Mouse (Mus musculus): ENCODE measurements around the gene Myl6. TPM values are rescaled to one million over a fixed set of nuclear protein-coding genes. Genes with fewer than 3 reads are reported as not detected.

Gene Myl6
- polyA plus RNA-seq, 1 experiment = 2,406 TPM

DNA sequence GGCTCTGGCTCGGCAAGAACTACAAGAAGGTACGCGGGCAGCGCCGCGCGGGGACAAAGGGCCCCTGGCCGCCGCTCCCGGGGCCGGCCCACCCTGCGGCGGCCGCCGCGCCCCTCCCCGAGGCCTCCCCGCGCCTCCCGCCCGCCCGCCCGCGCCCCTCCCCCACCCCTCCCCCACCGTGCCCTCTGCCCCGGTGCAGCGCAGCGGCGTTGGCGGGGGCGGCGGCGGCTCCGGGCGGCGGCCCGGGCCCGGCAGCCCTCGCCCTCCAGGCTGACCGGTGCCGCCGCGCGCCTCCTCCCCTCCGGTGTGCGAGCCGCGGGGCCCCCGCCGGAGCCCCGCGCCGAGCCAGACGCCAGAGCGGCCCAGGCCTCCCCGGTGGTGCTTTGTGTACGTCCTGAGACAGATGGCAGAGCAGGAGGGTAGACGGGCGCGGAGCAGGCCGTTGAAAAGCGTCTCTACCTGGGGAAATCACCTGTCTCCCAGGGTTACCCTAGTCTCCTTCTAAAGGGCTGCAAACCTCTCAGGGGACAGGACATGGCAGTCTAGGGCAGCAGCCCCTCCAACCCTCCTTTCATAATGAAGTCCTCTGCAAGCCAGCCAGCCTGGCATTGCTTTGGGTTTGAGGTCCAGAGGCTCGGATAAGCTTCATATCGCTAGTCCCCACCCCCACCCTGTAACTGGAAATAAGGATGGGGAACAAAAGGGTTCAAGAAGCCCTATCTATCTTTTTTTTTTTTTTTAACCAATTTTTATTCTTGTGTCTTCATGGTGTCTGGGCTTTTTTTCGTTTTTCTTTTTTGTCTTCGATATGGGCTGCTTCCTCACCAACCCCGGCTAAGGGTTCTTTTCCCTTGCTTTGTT is 34.3 kb downstream of the Myl6 start:
- TF ChIP-seq GATA1 (IDR thresholded peaks at IDR 0.05; ENCODE audit: borderline replicate concordance, low read length) (no peak), FLI1 (IDR thresholded peaks at IDR 0.05; ENCODE audit: low read length) (no peak)
- Histone ChIP-seq H3K36me3 (replicated peaks; ENCODE audit: low read length) (peaks cover 40% of the 10 kb centered on the region), H3K4me3 (replicated peaks) (peak overlapping the region; percentile 98)

DNA sequence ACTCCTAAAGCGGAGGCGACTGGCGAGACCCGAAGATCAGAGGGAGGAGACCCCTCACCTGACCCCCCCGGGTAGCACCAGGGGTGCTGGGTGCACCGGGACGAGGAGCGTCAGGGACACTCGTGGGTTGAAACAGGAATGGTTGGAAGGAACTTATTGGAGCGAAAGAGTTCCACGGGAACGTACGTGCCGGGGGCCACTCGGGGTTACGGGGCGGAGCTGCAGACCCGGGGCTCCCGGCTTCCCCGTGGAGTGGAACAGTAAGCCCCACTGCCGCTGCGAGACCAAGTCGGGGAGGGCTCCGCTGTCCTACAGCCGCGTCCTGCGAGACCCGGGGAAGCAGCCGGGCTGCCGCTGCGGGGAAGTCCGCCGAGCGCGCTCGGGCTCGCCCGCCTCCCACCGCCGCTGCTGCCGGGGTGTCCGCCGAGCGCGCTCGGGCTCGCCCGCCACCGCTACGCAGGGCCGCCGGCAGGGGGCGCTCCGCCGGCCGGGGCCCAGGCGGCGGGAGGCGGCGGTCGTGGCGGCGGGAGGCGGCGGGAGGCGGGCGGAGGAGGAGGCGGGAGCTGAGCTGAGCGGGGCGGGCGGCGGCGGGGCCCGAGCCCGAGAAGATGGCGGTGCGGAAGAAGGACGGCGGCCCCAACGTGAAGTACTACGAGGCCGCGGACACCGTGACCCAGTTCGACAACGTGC is 35.1 kb downstream of the Myl6 start, which contains the start of gene Smarcc2:
Smarcc2 (plus strand) TSS at position 530 of the 690 bp plus-strand sequence.
- TF ChIP-seq GATA1 (IDR thresholded peaks at IDR 0.05; ENCODE audit: borderline replicate concordance, low read length) (no peak), FLI1 (IDR thresholded peaks at IDR 0.05; ENCODE audit: low read length) (no peak)
- H3K4me3 ChIP-seq (replicated peaks) = peak within 1 kb of the TSS; percentile 98
- H3K27me3 ChIP-seq (replicated peaks) = no peaks in the 10 kb centered on the region
- peaks cover 48% of the 10 kb centered on the region for H3K4me1 ChIP-seq
- H3K36me3 ChIP-seq (replicated peaks; ENCODE audit: low read length) = peaks cover 33% of the 10 kb centered on the region
- H3K9me3 ChIP-seq = no peaks in the 10 kb centered on the region

More for the DNA sequence above, 34.3 kb downstream of the Myl6 start:
- no peaks in the 10 kb centered on the region for H3K9me3 ChIP-seq
- H3K4me1 ChIP-seq = peaks cover 47% of the 10 kb centered on the region
- H3K27me3 ChIP-seq (replicated peaks) = no peaks in the 10 kb centered on the region

DNA sequence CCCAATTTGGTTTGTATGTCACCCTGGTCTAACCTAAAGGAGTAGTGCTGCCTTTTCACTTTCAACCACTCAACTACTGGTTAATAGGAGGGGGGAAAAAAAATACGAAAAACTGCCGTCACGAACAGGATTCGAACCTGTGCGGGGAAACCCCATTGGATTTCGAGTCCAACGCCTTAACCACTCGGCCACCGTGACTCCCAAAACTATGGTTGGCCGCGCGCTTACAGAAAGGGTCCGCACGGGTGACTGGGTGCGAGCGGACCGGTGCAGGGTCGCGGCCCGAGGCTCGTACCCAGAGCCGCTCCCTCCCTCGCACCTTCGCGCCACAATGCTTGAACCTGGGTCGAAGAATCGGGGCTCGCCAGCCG is 35.6 kb downstream of the Myl6 start:
- peaks cover 27% of the 10 kb centered on the region for H3K36me3 ChIP-seq (replicated peaks; ENCODE audit: low read length)
- H3K4me1 ChIP-seq = peaks cover 50% of the 10 kb centered on the region
- peak overlapping the region; percentile 98 for H3K4me3 ChIP-seq (replicated peaks)
- H3K9me3 ChIP-seq = no peaks in the 10 kb centered on the region
- TF ChIP-seq GATA1 (IDR thresholded peaks at IDR 0.05; ENCODE audit: borderline replicate concordance, low read length) (no peak), FLI1 (IDR thresholded peaks at IDR 0.05; ENCODE audit: low read length) (no peak)
- H3K27me3 ChIP-seq (replicated peaks) = no peaks in the 10 kb centered on the region

DNA sequence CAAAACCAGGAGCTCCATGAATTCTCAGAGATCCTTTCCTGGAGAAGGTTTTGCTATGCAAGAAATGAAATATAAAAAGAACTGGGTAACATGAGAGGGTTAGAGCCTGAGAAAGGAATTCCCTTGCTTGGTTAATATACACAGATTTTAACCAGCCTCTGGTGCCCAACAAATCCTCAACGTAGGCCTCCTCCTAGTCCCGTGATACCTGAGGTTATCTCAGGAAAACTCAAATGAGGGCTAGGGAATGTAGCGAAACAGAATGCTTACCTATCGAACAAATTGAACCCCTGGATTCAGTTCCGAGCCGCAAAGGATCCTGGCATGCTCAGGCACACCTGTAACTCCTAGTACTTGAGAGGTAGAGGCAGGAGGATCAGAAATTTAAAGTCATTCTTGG is 36.3 kb downstream of the Myl6 start:
- Histone ChIP-seq H3K36me3 (replicated peaks; ENCODE audit: low read length) (peaks cover 21% of the 10 kb centered on the region), H3K4me1 (peaks cover 52% of the 10 kb centered on the region), H3K4me3 (replicated peaks) (no peak overlapping the region), H3K27me3 (replicated peaks) (no peaks in the 10 kb centered on the region), H3K9me3 (no peaks in the 10 kb centered on the region)
- TF ChIP-seq GATA1 (IDR thresholded peaks at IDR 0.05; ENCODE audit: borderline replicate concordance, low read length) = no peak
- TF ChIP-seq FLI1 (IDR thresholded peaks at IDR 0.05; ENCODE audit: low read length) = no peak

DNA sequence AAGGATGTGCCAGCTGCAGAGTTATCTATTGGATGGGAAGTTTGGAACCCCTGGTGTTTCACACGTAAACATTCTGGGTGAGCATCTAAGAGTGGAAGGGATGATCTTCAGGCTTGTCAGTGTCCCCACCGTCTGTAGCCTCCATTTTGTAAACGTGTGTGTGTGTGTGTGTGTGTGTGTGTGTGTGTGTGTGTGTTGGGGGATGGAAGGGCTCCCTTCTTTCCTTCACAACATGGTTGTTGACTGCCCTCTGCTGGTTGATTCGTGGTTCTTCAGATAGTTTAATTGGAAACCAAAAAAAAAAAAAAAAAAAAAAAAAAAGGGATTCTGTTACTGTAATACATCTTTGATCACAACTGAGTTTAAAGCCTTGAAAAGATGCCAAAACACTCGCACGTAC is 38.7 kb downstream of the Myl6 start:
- H3K9me3 ChIP-seq = no peaks in the 10 kb centered on the region
- no peaks in the 10 kb centered on the region for H3K36me3 ChIP-seq (replicated peaks; ENCODE audit: low read length)
- no peak; the same call in 1 of the 2 replicates for TF ChIP-seq FLI1 (IDR thresholded peaks at IDR 0.05; ENCODE audit: low read length)
- no peak for TF ChIP-seq GATA1 (IDR thresholded peaks at IDR 0.05; ENCODE audit: borderline replicate concordance, low read length)
- H3K4me3 ChIP-seq (replicated peaks) = peak overlapping the region; percentile 84
- H3K4me1 ChIP-seq = peaks cover 45% of the 10 kb centered on the region
- H3K27me3 ChIP-seq (replicated peaks) = no peaks in the 10 kb centered on the region

DNA sequence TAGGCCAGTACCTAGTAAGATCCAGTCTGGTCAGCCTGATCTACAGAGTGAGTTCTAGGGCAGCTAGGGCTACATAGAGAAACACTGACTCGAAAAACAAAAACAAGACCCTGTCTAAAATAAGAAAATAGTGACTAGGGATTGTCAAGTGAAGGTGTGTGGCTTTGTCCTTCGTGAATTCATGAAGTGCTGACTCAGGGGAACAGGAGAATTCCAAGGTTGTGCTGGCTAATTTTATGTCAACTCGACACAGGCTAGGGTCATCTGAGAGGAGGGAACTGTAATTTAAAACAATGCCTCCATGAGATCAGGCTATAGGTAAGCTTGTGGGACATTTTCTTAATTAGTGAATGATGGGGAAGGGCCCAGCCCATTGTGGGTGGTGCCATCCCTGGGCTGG is 39.5 kb downstream of the Myl6 start:
- TF ChIP-seq GATA1 (IDR thresholded peaks at IDR 0.05; ENCODE audit: borderline replicate concordance, low read length) (no peak), FLI1 (IDR thresholded peaks at IDR 0.05; ENCODE audit: low read length) (no peak)
- no peaks in the 10 kb centered on the region for H3K9me3 ChIP-seq
- H3K27me3 ChIP-seq (replicated peaks) = no peaks in the 10 kb centered on the region
- no peaks in the 10 kb centered on the region for H3K36me3 ChIP-seq (replicated peaks; ENCODE audit: low read length)
- no peak overlapping the region for H3K4me3 ChIP-seq (replicated peaks)
- peaks cover 38% of the 10 kb centered on the region for H3K4me1 ChIP-seq

DNA sequence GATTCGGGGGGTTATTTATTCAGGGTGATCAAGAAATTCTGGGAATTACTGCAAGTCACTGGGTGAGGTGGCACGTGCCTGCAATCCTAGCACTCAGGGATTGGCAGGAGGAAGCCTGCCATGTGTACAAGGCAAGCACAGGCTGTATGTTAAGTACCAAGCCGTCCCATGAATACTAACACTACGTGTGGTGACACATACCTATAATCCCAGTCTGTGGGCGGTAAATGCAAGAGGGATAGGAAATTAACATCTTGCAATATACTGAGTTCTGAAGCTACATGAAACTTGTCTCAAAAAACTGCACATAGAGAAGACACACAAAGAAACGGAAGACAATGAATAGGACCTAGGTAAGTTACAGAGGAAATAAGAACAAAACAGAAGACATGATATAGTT is 42.9 kb downstream of the Myl6 start:
- Histone ChIP-seq H3K9me3 (no peaks in the 10 kb centered on the region), H3K4me1 (peaks cover 26% of the 10 kb centered on the region), H3K4me3 (replicated peaks) (no peak overlapping the region), H3K27me3 (replicated peaks) (no peaks in the 10 kb centered on the region), H3K36me3 (replicated peaks; ENCODE audit: low read length) (no peaks in the 10 kb centered on the region)
- TF ChIP-seq GATA1 (IDR thresholded peaks at IDR 0.05; ENCODE audit: borderline replicate concordance, low read length) (no peak), FLI1 (IDR thresholded peaks at IDR 0.05; ENCODE audit: low read length) (no peak)

DNA sequence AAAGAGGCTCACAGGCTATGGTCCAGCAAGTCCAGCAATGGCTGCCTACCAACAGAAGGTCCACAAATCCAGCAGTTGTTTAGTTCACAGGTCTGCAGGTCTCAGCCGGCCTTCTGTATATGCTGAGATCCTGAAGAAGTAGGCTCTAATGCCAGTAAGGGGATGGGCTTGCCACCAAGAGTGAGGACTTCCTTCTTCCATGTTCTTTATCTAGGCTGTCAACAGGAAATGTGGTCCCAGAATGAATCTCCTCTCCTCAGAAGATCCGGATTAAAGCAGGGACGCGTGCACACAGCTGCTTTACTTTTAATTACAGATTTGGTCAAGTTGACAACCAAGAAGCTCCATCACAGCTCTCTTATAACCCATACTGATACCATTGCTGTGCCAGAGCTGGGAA is 48.5 kb downstream of the Myl6 start:
- Histone ChIP-seq H3K4me1 (peaks cover 23% of the 10 kb centered on the region), H3K36me3 (replicated peaks; ENCODE audit: low read length) (peaks cover 31% of the 10 kb centered on the region), H3K27me3 (replicated peaks) (no peaks in the 10 kb centered on the region), H3K9me3 (no peaks in the 10 kb centered on the region), H3K4me3 (replicated peaks) (no peak overlapping the region)
- TF ChIP-seq FLI1 (IDR thresholded peaks at IDR 0.05; ENCODE audit: low read length) = no peak
- TF ChIP-seq GATA1 (IDR thresholded peaks at IDR 0.05; ENCODE audit: borderline replicate concordance, low read length) = no peak

DNA sequence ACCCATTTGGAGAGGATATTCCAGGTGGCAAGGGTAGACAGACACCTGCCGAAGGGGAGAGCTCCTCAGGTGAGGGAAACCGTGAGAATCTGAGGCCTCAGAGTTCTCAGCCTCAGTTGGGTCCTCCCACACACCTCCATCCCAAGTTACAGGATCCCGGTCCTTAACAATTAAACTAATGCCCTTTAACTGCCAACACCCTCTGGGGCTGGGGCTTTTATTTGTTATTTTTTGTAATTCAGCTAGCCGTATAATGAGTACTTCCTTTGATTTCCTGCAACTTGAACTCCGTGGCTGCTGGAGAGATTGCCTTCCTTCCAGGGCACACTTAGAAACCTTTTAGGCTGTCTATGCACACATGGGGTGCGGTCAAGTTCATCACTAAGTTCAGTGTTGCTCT is 49.6 kb downstream of the Myl6 start:
- H3K36me3 ChIP-seq (replicated peaks; ENCODE audit: low read length) = peaks cover 42% of the 10 kb centered on the region
- H3K4me3 ChIP-seq (replicated peaks) = no peak overlapping the region
- no peaks in the 10 kb centered on the region for H3K27me3 ChIP-seq (replicated peaks)
- TF ChIP-seq FLI1 (IDR thresholded peaks at IDR 0.05; ENCODE audit: low read length) (no peak), GATA1 (IDR thresholded peaks at IDR 0.05; ENCODE audit: borderline replicate concordance, low read length) (no peak)
- peaks cover 33% of the 10 kb centered on the region for H3K4me1 ChIP-seq
- no peaks in the 10 kb centered on the region for H3K9me3 ChIP-seq

DNA sequence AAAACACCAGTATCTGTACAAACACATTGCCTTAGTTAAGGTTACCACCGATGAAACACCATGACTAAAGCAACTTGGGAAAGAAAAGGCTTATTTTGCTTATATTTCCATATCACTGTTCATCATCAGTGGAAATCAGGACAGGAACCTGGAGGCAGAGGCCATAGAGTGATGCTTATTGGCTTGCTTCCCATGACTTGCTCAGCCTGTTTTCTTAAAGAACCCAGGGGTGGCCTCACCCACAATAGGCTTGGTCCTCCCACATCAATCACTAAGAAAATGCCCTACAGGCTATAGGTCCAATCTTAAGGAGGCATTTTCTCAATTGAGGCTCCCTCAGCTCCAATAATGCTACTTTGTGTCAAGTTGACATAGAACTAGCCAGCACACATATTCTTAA is 51.2 kb downstream of the Myl6 start:
- Histone ChIP-seq H3K4me3 (replicated peaks) (no peak overlapping the region), H3K9me3 (no peaks in the 10 kb centered on the region), H3K27me3 (replicated peaks) (no peaks in the 10 kb centered on the region), H3K36me3 (replicated peaks; ENCODE audit: low read length) (peaks cover 58% of the 10 kb centered on the region), H3K4me1 (peaks cover 44% of the 10 kb centered on the region)
- TF ChIP-seq GATA1 (IDR thresholded peaks at IDR 0.05; ENCODE audit: borderline replicate concordance, low read length) (no peak), FLI1 (IDR thresholded peaks at IDR 0.05; ENCODE audit: low read length) (no peak)
